8 mouse cellular contexts compared by ENCODE assay signal in genomic region chr5:24451264-24452029, GRCm38 (mm10). TPM values are rescaled to one million over a fixed set of nuclear protein-coding genes. Genes with fewer than 3 reads are reported as not detected.
DNase-seq lines count a peak whose midpoint lies in the region; ATAC-seq and TF ChIP-seq lines count a peak whose summit lies in the region.

No protein-coding gene starts in this region.

- peak; percentile 0; the same call in 1 of the 2 replicates for TF ChIP-seq CTCF in bone marrow, adult 2 months (IDR thresholded peaks at IDR 0.05; ENCODE audit: control insufficient read depth, insufficient read depth, low read length)

- H3K27me3 ChIP-seq in embryonic facial prominence, embryonic 14.5 days (replicated peaks; ENCODE audit: control insufficient read depth, insufficient read depth, low read length), result no peaks in the 10 kb centered on the region
- no peaks in the 10 kb centered on the region for H3K27me3 ChIP-seq in kidney, embryonic 14.5 days (ENCODE audit: control insufficient read depth, insufficient read depth, low read length)
- H3K27me3 ChIP-seq in liver, embryonic 11.5 days (replicated peaks; ENCODE audit: control insufficient read depth, insufficient read depth, low read length), result no peaks in the 10 kb centered on the region
- no peaks in the 10 kb centered on the region for H3K27me3 ChIP-seq in splenic B cell, adult 2 months (ENCODE audit: control insufficient read depth, insufficient read depth, low read length, poor library complexity, severe bottlenecking)

- peak; percentile 74 to 78 for DNase-seq in B cell, adult 2 months
- peak; percentile 95 for DNase-seq in embryonic facial prominence, embryonic 14.5 days (ENCODE audit: low spot score)
- DNase-seq in heart, adult 9 months (ENCODE audit: low spot score in 2 of 2), result peak; percentile 83 to 87
- DNase-seq in liver, embryonic 11.5 days (ENCODE audit: low spot score), result peak; percentile 88
- DNase-seq in naive thymus-derived CD4-positive, alpha-beta T cell, adult 2 months (ENCODE audit: low read depth), result peak; percentile 92
- DNase-seq in splenic B cell, adult 2 months (ENCODE audit: low read depth, low spot score), result peak; percentile 91

- H3K4me2 ChIP-seq in embryonic facial prominence, embryonic 14.5 days (ENCODE audit: low read depth, low read length), result peak overlapping the region; percentile 95
- peak overlapping the region; percentile 88 for H3K4me2 ChIP-seq in kidney, embryonic 14.5 days (replicated peaks; ENCODE audit: low read depth, low read length)
- peak overlapping the region; percentile 98 for H3K4me2 ChIP-seq in liver, embryonic 11.5 days

- H3K36me3 ChIP-seq in embryonic facial prominence, embryonic 14.5 days (ENCODE audit: control insufficient read depth, insufficient read depth, low read length), result no peaks in the 10 kb centered on the region
- H3K36me3 ChIP-seq in kidney, embryonic 14.5 days (ENCODE audit: control insufficient read depth, insufficient read depth, low read length), result 0 out of 2 replicates have a peak, but pooled peaks cover 2% of the 10 kb centered on the region
- H3K36me3 ChIP-seq in liver, embryonic 11.5 days (ENCODE audit: control insufficient read depth, insufficient read depth, low read length), result no peaks in the 10 kb centered on the region
- H3K36me3 ChIP-seq in splenic B cell, adult 2 months (ENCODE audit: control insufficient read depth, insufficient read depth, low read length, poor library complexity, severe bottlenecking), result no peaks in the 10 kb centered on the region

- no peaks in the 10 kb centered on the region for H3K9me3 ChIP-seq in embryonic facial prominence, embryonic 14.5 days (ENCODE audit: control insufficient read depth, low read length)
- no peaks in the 10 kb centered on the region for H3K9me3 ChIP-seq in kidney, embryonic 14.5 days (ENCODE audit: control insufficient read depth, low read length)
- no peaks in the 10 kb centered on the region for H3K9me3 ChIP-seq in liver, embryonic 11.5 days (ENCODE audit: control insufficient read depth, low read length)

- ATAC-seq in embryonic facial prominence, embryonic 14.5 days (ENCODE audit: low read depth), result peak; percentile 82
- ATAC-seq in kidney, embryonic 14.5 days (ENCODE audit: low FRiP score, low TSS enrichment), result peak; percentile 79
- ATAC-seq in liver, embryonic 11.5 days (replicated peaks; ENCODE audit: low FRiP score), result peak; percentile 75

- H3K27ac ChIP-seq in bone marrow, adult 2 months (ENCODE audit: control insufficient read depth, insufficient read depth, low read depth, low read length, poor library complexity), result peak overlapping the region; percentile 89
- peak overlapping the region; percentile 91 for H3K27ac ChIP-seq in embryonic facial prominence, embryonic 14.5 days (replicated peaks; ENCODE audit: low read depth, low read length)
- peak overlapping the region; percentile 83 for H3K27ac ChIP-seq in kidney, embryonic 14.5 days (ENCODE audit: low read depth, low read length)
- H3K27ac ChIP-seq in liver, embryonic 11.5 days (ENCODE audit: low read depth, low read length), result peak overlapping the region; percentile 98

- H3K4me3 ChIP-seq in bone marrow, adult 2 months (replicated peaks; ENCODE audit: control insufficient read depth, low read depth, low read length), result peak overlapping the region; percentile 70
- peak overlapping the region; percentile 76 for H3K4me3 ChIP-seq in embryonic facial prominence, embryonic 14.5 days (ENCODE audit: low read depth, low read length)
- peak overlapping the region; percentile 82 for H3K4me3 ChIP-seq in kidney, embryonic 14.5 days (ENCODE audit: low read length)
- peak overlapping the region; percentile 90 for H3K4me3 ChIP-seq in liver, embryonic 11.5 days (ENCODE audit: low read depth, low read length)

- peaks cover 2% of the 10 kb centered on the region for H3K4me1 ChIP-seq in bone marrow, adult 2 months (ENCODE audit: control insufficient read depth, insufficient read depth, low read length)
- peaks cover 22% of the 10 kb centered on the region for H3K4me1 ChIP-seq in embryonic facial prominence, embryonic 14.5 days (ENCODE audit: control insufficient read depth, insufficient read depth, low read length)
- H3K4me1 ChIP-seq in kidney, embryonic 14.5 days (ENCODE audit: control insufficient read depth, insufficient read depth, low read length), result peaks cover 30% of the 10 kb centered on the region
- peaks cover 34% of the 10 kb centered on the region for H3K4me1 ChIP-seq in liver, embryonic 11.5 days (replicated peaks; ENCODE audit: control insufficient read depth, insufficient read depth, low read length)

- TF ChIP-seq POLR2A in bone marrow, adult 2 months (IDR thresholded peaks at IDR 0.05; ENCODE audit: borderline replicate concordance, control insufficient read depth, low read depth, low read length), result peak; percentile 81

- 4% methylated on average over 59 of the region's 66 CpGs for whole genome bisulfite sequencing in bone marrow, adult 2 months
- 12% methylated on average over 13 of the region's 66 CpGs for WGBS in embryonic facial prominence, embryonic 14.5 days
- 4% methylated on average over 38 of the region's 66 CpGs for WGBS in kidney, embryonic 14.5 days
- 2% methylated on average over 48 of the region's 66 CpGs for WGBS in liver, embryonic 11.5 days

- H3K9ac ChIP-seq in embryonic facial prominence, embryonic 14.5 days (ENCODE audit: low read depth, low read length), result peak overlapping the region; percentile 90
- peak overlapping the region; percentile 95 for H3K9ac ChIP-seq in kidney, embryonic 14.5 days (ENCODE audit: low read depth, low read length)
- H3K9ac ChIP-seq in liver, embryonic 11.5 days (ENCODE audit: low read depth, low read length), result peak overlapping the region; percentile 91

RNA-seq across cellular contexts. Expression of gene Agap3, which starts 0.5 kb away (rescaled TPM):
- 22.3 and 28.2 TPM in 2 replicates for polyA plus RNA-seq in bone marrow, adult 2 months (2011; ENCODE audit: insufficient read depth, insufficient read length, low replicate concordance, missing spikeins)
- 31.5 and 33.9 TPM in 2 replicates for polyA plus RNA-seq in embryonic facial prominence, embryonic 14.5 days (2014; fragmentation: Nextera tagmentation; extraction: Ambion mirVana)
- 19.7 and 24.7 TPM in 2 replicates for polyA plus RNA-seq in kidney, embryonic 14.5 days (2014; fragmentation: Nextera tagmentation; extraction: Ambion mirVana)
- polyA plus RNA-seq in liver, embryonic 11.5 days (2014; fragmentation: Nextera tagmentation; extraction: Ambion mirVana), result 29.4 and 30.6 TPM in 2 replicates

RNA-seq across cellular contexts. Expression of gene Tmub1, which starts 3.8 kb away (rescaled TPM):
- polyA plus RNA-seq in bone marrow, adult 2 months (2011; ENCODE audit: insufficient read depth, insufficient read length, low replicate concordance, missing spikeins), result 14.4 and 22.1 TPM in 2 replicates
- polyA plus RNA-seq in embryonic facial prominence, embryonic 14.5 days (2014; fragmentation: Nextera tagmentation; extraction: Ambion mirVana), result 16.5 and 21.3 TPM in 2 replicates
- 23.8 and 25.7 TPM in 2 replicates for polyA plus RNA-seq in kidney, embryonic 14.5 days (2014; fragmentation: Nextera tagmentation; extraction: Ambion mirVana)
- 12.3 and 12.4 TPM in 2 replicates for polyA plus RNA-seq in liver, embryonic 11.5 days (2014; fragmentation: Nextera tagmentation; extraction: Ambion mirVana)

RNA-seq across cellular contexts. Expression of gene Fastk, which starts 6.4 kb away (rescaled TPM):
- 54.3 and 81.0 TPM in 2 replicates for polyA plus RNA-seq in bone marrow, adult 2 months (2011; ENCODE audit: insufficient read depth, insufficient read length, low replicate concordance, missing spikeins)
- 111 and 119 TPM in 2 replicates for polyA plus RNA-seq in embryonic facial prominence, embryonic 14.5 days (2014; fragmentation: Nextera tagmentation; extraction: Ambion mirVana)
- polyA plus RNA-seq in kidney, embryonic 14.5 days (2014; fragmentation: Nextera tagmentation; extraction: Ambion mirVana), result 104 and 105 TPM in 2 replicates
- polyA plus RNA-seq in liver, embryonic 11.5 days (2014; fragmentation: Nextera tagmentation; extraction: Ambion mirVana), result 95.1 and 101 TPM in 2 replicates

RNA-seq across cellular contexts. Expression of gene Slc4a2, which starts 27.8 kb away (rescaled TPM):
- 13.6 and 42.9 TPM in 2 replicates for polyA plus RNA-seq in bone marrow, adult 2 months (2011; ENCODE audit: insufficient read depth, insufficient read length, low replicate concordance, missing spikeins)
- 26.0 and 31.0 TPM in 2 replicates for polyA plus RNA-seq in embryonic facial prominence, embryonic 14.5 days (2014; fragmentation: Nextera tagmentation; extraction: Ambion mirVana)
- polyA plus RNA-seq in kidney, embryonic 14.5 days (2014; fragmentation: Nextera tagmentation; extraction: Ambion mirVana), result 21.6 and 26.8 TPM in 2 replicates
- polyA plus RNA-seq in liver, embryonic 11.5 days (2014; fragmentation: Nextera tagmentation; extraction: Ambion mirVana), result 20.5 and 22.4 TPM in 2 replicates

RNA-seq across cellular contexts. Expression of gene Cdk5, which starts 28.1 kb away (rescaled TPM):
- 28.2 and 54.7 TPM in 2 replicates for polyA plus RNA-seq in bone marrow, adult 2 months (2011; ENCODE audit: insufficient read depth, insufficient read length, low replicate concordance, missing spikeins)
- 48.2 and 55.0 TPM in 2 replicates for polyA plus RNA-seq in embryonic facial prominence, embryonic 14.5 days (2014; fragmentation: Nextera tagmentation; extraction: Ambion mirVana)
- 45.5 and 60.2 TPM in 2 replicates for polyA plus RNA-seq in kidney, embryonic 14.5 days (2014; fragmentation: Nextera tagmentation; extraction: Ambion mirVana)
- 25.2 and 25.9 TPM in 2 replicates for polyA plus RNA-seq in liver, embryonic 11.5 days (2014; fragmentation: Nextera tagmentation; extraction: Ambion mirVana)

Comparison
In these comparisons a context has a peak if more than half of its experiments do, and no peak if none do; other contexts are left out.
1. Peak in every context shown above with its lines: DNase-seq, ATAC-seq, H3K4me3 ChIP-seq and H3K27ac ChIP-seq.